Mouse (Mus musculus): Measurements from ENCODE around the gene Fam161a.

DNA sequence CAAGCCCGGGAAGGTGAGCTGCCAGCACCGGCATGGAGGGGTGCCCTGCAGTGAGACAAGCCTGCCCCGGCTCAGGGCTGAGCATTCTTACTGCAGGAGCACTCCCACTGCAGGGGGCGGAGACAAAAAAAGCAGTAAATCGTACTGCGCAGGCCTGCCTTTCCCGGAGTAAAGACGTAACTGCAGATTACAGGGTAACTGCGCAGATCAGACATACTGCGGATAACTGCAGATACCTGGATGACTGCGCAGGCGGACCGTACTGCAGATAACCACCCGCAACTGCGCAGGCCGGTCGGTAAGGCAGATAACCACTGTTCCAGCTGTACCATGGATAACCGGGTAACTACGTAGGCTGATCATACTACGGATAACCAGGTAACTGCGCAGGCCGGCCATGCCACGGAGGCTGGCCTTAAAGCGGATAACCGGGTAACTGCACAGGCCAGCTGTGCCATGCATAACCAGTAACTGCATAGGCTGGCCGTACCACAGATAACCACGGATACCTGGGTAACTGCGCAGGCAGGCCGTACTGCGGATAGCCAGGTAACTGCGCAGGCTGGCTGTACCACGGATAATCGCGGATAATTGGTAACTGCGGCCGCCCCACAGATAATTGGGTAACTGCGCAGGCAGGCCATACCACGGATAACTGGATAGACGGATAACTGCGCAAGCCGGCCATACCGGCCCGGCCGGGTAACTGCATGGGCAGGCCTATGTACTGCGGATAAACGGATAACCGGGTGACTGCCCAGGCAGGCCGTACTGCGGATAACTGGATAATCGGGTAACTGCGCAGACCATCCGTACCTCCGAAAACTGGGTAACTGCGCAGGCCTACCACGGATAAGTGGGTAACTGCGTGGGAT, 35.3 kb upstream of the Fam161a start, which contains the start of gene Zrsr1:
- TF ChIP-seq CTCF (IDR thresholded peaks at IDR 0.05; ENCODE audit: low read depth) (peak; percentile 21; the same call in 1 of the 2 replicates), EP300 (IDR thresholded peaks at IDR 0.05; ENCODE audit: low read depth) (peak; percentile 87)
